Mouse (Mus musculus) R1 (cell line): ENCODE measurements at regions not wholly inside any gene's neighbourhood (a gene's known extent, or its start where the extent isn't known, plus 50 kb on each side); places are given as distances from the start of the nearest gene placed in this dataset.
A peak's percentile ranks its signal among the peaks of the same experiment; 100 is the strongest.

Experiments
- DNase-seq: peaks from one replicate; pipeline ENCODE4 v3.0.0-alpha.2; 2018; ENCODE audit warnings: low read depth, low spot score

- DNase-seq: no peak
Observed at GRCm38 (mm10) chr17:64229225-64229976, 102.3 kb downstream of the Pja2 start.

DNA sequence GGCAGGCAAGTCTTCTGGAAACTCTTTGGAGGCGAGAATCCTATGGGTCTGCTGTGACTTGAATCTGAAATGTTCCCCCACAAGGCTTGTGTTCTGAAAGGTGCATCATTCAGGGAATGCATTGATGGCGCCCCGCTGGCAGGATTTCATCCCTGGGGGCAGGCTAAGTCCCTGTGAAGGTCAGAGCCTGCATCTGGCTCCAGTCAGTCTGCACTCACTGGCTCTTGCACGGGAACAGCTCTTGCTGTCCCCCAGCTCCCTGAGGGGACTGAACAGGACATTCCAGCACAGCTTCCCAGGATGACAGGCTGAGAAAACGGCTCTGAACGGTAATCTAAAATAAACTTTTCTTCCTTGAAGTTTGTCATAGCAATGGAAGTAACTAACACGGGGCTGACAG lies 117.1 kb downstream of the Pja2 start:
- DNase-seq: peak; percentile 53

GRCm38 (mm10) chr17:64213251-64213650 lies 118.5 kb downstream of the Pja2 start:
- DNase-seq: no peak

GRCm38 (mm10) chr17:64211281-64211680 lies 120.4 kb downstream of the Pja2 start:
- DNase-seq: peak; percentile 27

DNA sequence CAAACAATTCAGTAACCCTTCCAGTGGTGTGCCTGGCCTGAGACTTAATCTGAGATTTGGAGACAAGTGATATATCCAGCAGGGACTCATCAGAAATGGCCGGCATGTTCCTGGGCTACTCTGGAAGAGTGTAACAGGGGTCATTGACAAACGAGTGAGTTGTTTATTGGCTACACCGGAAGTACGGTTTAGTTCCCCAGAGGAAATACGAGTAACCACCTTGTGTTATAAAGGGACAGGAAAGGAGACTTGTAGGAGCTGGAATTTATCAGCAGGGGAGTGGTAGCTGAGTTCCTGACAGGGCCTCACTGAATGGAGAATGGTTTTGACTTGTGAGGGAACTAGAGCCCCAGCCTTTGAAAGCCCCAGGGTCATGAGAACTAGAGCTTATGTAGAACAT lies 121.3 kb downstream of the Pja2 start:
- peak; percentile 26 for DNase-seq

DNA sequence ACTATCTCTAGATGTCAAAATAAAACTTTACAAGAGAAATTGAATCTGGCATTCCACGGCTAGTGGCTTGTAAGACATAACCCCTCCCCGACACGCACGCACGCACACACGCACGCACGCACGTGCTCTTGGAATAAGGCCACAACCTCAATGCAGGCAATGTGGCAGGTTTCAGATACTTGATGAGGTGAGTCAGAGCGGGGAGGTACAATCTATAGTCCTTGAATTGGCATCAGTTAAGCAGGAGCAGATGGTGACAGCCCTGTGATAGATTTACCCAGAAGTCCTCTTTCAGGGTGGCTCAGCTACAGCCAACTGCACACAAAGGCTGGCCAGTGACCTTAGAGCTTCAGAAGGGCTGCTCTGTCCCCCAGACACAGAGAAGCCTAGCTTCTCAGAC lies 122.1 kb downstream of the Pja2 start:
- DNase-seq: peak; percentile 37

- DNase-seq: no peak
Observed at GRCm38 (mm10) chr17:64208152-64208855, 123.4 kb downstream of the Pja2 start.

DNA sequence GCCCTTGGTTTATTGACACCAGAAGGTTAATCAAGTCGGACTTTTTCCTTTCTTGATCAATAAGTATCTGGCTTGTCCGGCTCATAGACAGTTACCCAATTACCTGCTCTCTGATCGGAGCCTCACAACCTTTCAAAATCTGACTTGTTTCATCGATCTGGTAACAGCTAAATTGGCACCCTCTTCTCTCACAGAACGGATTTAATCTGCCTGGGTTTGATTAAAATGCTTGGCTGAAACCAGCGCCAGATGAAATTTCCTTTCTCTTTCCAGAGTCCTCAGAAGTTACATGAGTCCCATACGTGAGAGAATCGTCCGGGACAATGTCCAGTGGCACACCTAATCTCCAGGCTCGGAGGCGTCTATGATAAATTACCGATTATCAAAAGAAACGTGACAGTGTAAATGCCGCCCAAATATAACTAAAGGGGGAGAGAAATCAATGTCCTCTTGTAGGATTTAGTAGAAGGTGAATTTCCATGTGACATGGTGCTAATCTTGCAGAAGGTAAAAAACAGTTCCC lies 125.5 kb downstream of the Pja2 start:
- no peak for DNase-seq

DNA sequence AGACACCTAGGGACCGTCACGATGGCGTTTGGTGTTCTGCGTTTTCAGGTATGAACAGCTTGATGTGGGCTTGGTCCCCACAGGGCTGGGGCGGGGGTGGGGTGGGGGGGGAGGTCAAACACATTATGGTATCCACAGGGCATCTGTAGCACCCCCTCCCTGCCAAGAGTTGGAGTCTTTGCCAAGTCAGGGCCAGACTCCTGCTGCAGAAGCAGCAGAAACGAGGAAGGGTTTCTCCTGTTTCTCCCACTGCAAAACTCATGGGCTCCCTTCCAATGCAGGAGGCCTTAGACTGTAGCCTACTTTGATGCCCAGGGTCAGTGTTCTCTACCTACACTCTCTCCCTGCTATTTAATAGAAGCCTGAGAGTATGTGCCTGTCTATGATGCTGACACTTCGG lies 128.1 kb downstream of the Pja2 start:
- DNase-seq: no peak

GRCm38 (mm10) chr17:64202248-64202647 lies 129.5 kb downstream of the Pja2 start:
- no peak for DNase-seq

- no peak for DNase-seq
Observed at GRCm38 (mm10) chr17:64201609-64202008, 130.1 kb downstream of the Pja2 start.

GRCm38 (mm10) chr17:64200092-64200877 lies 131.4 kb downstream of the Pja2 start:
- DNase-seq: no peak

DNA sequence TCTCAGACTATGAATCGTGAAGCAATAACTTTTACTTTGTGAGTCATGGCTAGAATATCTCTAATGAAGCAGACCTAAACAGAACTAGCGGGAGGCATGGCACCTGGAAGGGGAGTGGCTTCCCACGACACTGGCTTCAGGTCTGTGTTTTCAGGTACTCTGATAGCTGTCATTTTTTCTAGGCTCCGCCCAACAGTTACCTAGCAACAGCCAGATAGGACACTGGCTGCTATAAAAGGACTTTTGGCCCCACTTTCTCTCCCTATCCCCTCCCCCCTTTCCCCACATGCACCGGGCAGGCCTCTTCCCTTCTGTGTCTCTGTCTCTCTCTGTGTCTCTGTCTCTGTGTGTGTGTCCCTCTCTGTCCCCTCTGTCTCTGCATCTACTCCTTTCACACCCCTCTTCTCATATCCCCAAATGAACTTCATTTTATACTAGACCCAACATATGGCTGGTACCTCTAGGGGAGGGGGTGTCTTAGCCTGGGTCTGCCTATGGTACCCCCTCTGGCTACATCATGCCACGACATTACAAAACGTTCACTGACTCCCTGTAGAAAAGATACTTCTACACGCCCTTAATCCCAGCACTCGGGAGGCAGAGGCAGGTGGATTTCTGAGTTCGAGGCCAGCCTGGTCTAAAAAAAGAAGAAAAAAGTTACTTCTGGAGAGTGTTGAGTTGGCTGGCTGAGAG lies 132.3 kb downstream of the Pja2 start:
- DNase-seq: peak; percentile 60

GRCm38 (mm10) chr17:64196437-64196836 lies 135.3 kb downstream of the Pja2 start:
- DNase-seq: no peak

DNA sequence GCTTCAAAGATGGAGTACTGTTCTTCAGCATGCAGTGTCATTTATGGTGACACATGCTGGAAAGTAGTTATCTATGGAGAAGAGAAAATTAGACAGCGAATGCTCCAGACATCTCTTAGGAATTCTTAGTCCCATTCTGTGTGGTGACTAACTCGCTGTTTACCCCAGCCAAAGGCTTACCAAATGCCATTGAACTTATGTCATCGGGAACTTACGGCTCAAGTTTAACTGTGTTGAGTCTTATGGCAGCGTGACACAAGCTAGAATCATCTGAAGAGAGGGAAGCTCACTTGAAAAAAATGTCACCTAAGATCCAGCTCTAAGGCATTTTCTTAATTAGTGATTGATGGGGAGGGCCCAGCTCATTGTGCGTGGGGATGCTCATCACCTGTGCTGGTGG lies 138.7 kb downstream of the Pja2 start:
- DNase-seq: no peak
